In the genomic region with DNA sequence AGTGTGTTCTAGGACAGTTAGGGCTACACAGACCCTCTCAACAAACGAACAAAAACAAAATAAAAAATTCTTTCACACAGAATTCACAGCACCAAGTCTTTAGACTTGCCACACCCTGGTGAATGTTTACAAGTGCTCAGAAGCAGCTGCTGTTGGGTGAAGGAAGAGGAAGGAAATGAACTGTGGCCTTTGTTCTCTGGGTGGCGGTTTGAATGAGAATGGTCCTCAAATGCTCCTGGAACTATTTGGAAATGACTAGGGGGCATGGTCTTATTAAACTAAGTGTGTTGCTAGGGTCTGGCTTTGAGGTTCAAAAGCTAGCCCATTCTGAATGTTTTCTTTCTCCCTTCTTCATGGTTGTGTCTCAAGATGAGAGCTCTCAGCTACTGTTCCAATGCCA, we compare ENCODE assay signal across 14 mouse cellular contexts. TPM values are rescaled to one million over a fixed set of nuclear protein-coding genes. Genes with fewer than 3 reads are reported as not detected.
A peak's percentile ranks its signal among the peaks of the same experiment; 100 is the strongest.
DNase-seq lines count a peak whose midpoint lies in the region; ATAC-seq and TF ChIP-seq lines count a peak whose summit lies in the region.
"Had no signal": no experiment of that assay in that cellular context is flagged by ENCODE, and none has a peak within 500 bp of the region (broad histone marks: within the 10 kb centered on the region; RNA-seq: fewer than 3 reads in every experiment).

No protein-coding gene starts in this region.

- ATAC-seq in inflammation-experienced regulatory T-cells, adult 6 months: peak; percentile 49
- ATAC-seq: forebrain, embryonic 16.5 days; midbrain, embryonic 15.5 days had no signal

- peak overlapping the region; percentile 79 for H3K27ac ChIP-seq in layer of hippocampus, adult 2 months
- H3K27ac ChIP-seq in thymus, adult 2 months (ENCODE audit: control insufficient read depth, insufficient read depth, low read length): peak overlapping the region; percentile 84
- H3K27ac ChIP-seq in midbrain, embryonic 10.5 days (replicated peaks): no peak overlapping the region
- H3K27ac ChIP-seq: embryonic facial prominence, embryonic 10.5 days; limb, embryonic 15.5 days; midbrain, embryonic 15.5 days had no signal

- peaks cover 21% of the 10 kb centered on the region for H3K4me1 ChIP-seq in thymus, adult 2 months (replicated peaks; ENCODE audit: control insufficient read depth, insufficient read depth, low read length)
- peaks cover 4% of the 10 kb centered on the region; the same call in 1 of the 2 replicates for H3K4me1 ChIP-seq in midbrain, embryonic 10.5 days
- H3K4me1 ChIP-seq: midbrain, embryonic 15.5 days had no signal

- H3K4me3 ChIP-seq in layer of hippocampus, adult 2 months: no peak overlapping the region
- no peak overlapping the region for H3K4me3 ChIP-seq in thymus, adult 2 months (ENCODE audit: control insufficient read depth, insufficient read depth, low read length)
- H3K4me3 ChIP-seq in midbrain, embryonic 10.5 days: no peak overlapping the region
- H3K4me3 ChIP-seq: embryonic facial prominence, embryonic 10.5 days; limb, embryonic 15.5 days; midbrain, embryonic 15.5 days had no signal

- no peaks in the 10 kb centered on the region for H3K9me3 ChIP-seq in midbrain, embryonic 10.5 days (replicated peaks)
- H3K9me3 ChIP-seq: embryonic facial prominence, embryonic 10.5 days; limb, embryonic 15.5 days; midbrain, embryonic 15.5 days had no signal

- no peak for TF ChIP-seq POLR2A in thymus, adult 2 months (IDR thresholded peaks at IDR 0.05; ENCODE audit: control insufficient read depth, extremely low read depth, insufficient read depth, low read length, poor library complexity)

- no peaks in the 10 kb centered on the region for H3K27me3 ChIP-seq in thymus, adult 2 months (ENCODE audit: control insufficient read depth, insufficient read depth, low read length)
- no peaks in the 10 kb centered on the region for H3K27me3 ChIP-seq in midbrain, embryonic 10.5 days (ENCODE audit: low read depth, poor library complexity, severe bottlenecking)
- H3K27me3 ChIP-seq: limb, embryonic 15.5 days; midbrain, embryonic 15.5 days had no signal

- TF ChIP-seq CTCF in layer of hippocampus, adult 2 months (conservative IDR thresholded peaks at IDR 0.05): no peak
- no peak for TF ChIP-seq CTCF in thymus, adult 2 months (IDR thresholded peaks at IDR 0.05; ENCODE audit: borderline replicate concordance, control insufficient read depth, extremely low read depth, insufficient read depth, low read length, poor library complexity)

- no peak for DNase-seq in layer of hippocampus, adult 2 months (ENCODE audit: low spot score in 2 of 2)
- no peak for DNase-seq in layer of hippocampus, postnatal 25 days (ENCODE audit: extremely low spot score in 1 of 2, low spot score in 1 of 2)
- peak; percentile 80 for DNase-seq in ES-CJ7 (ENCODE audit: low read depth, low spot score)
- peak; percentile 53 for DNase-seq in thymus, adult 2 months
- no peak for DNase-seq in layer of hippocampus, adult 9-11 months
- DNase-seq in gastrocnemius, postnatal 4 days (ENCODE audit: low spot score in 2 of 2): no peak
- no peak for DNase-seq in midbrain, embryonic 10.5 days (ENCODE audit: low spot score)
- DNase-seq: heart, postnatal 4 days; kidney, postnatal 25 days had no signal

- WGBS in thymus, adult 2 months: 5% methylated on average over 2 of the region's 2 CpGs
- 72% methylated on average over 2 of the region's 2 CpGs for WGBS in midbrain, embryonic 10.5 days

- no peaks in the 10 kb centered on the region for H3K36me3 ChIP-seq in thymus, adult 2 months (ENCODE audit: control insufficient read depth, insufficient read depth, low read length)
- no peaks in the 10 kb centered on the region for H3K36me3 ChIP-seq in midbrain, embryonic 10.5 days
- H3K36me3 ChIP-seq: embryonic facial prominence, embryonic 10.5 days; limb, embryonic 15.5 days; midbrain, embryonic 15.5 days had no signal

RNA-seq across cellular contexts. Expression of gene Zdhhc20, which starts 18.4 kb away (rescaled TPM):
- 10 to 100 TPM; 40.0 to 41.7 TPM for total RNA-seq in layer of hippocampus, adult 2 months (2021)
- total RNA-seq in layer of hippocampus, postnatal 25 days (2021): 10 to 100 TPM; 33.1 to 35.5 TPM
- 100 to 1,000 TPM; 173 to 226 (median 184) TPM for polyA plus RNA-seq in inflammation-experienced regulatory T-cells, adult 6 months (2017; shearing (Covaris generic))
- polyA plus RNA-seq in thymus, adult 2 months (2012; rRNA removed): 11.0 and 12.4 TPM in 2 replicates
- 10 to 100 TPM; 27.2 to 28.2 TPM for total RNA-seq in gastrocnemius, postnatal 4 days (2021)
- polyA plus RNA-seq in midbrain, embryonic 10.5 days (2016; fragmentation: Nextera tagmentation; extraction: Ambion mirVana): 52.9 and 53.7 TPM in 2 replicates

Comparison
In these comparisons a context has a peak if more than half of its experiments do, and no peak if none do; other contexts are left out.
1. DNase-seq: peak in ES-CJ7 (single experiment) and thymus, adult 2 months (single experiment); none in layer of hippocampus, adult 2 months (0 of 2), layer of hippocampus, postnatal 25 days (0 of 2), layer of hippocampus, adult 9-11 months (single experiment), gastrocnemius, postnatal 4 days (0 of 2) and midbrain, embryonic 10.5 days (single experiment).